Mouse (Mus musculus) cerebellum, adult 2 months (tissue): ENCODE measurements at regions not wholly inside any gene's neighbourhood (a gene's known extent, or its start where the extent isn't known, plus 50 kb on each side); places are given as distances from the start of the nearest gene placed in this dataset.

Experiments
- CTCF ChIP-seq: fragments of 200-500 bp; IDR thresholded peaks from 2 replicates; pipeline ENCODE4 v1.5.1; 2011; ENCODE audit warnings: low read depth, mild to moderate bottlenecking, control low read depth, low read length, moderate library complexity, borderline replicate concordance; ENCODE audit not compliant: insufficient read depth
- POLR2A ChIP-seq: fragments of 200-500 bp; IDR thresholded peaks from 2 replicates; pipeline ENCODE4 v1.6.1; 2011; ENCODE audit warnings: low read length, control low read depth, borderline replicate concordance; ENCODE audit not compliant: insufficient read depth

- TF ChIP-seq CTCF (no peak), POLR2A (no peak)
These were observed 143.0 kb upstream of the Kcng1 start for GRCm38 (mm10) chr2:168424277-168425099.
